Mouse (Mus musculus) CH12.LX (cell line): ENCODE measurements around the gene Pak1. TPM values are rescaled to one million over a fixed set of nuclear protein-coding genes. Genes with fewer than 3 reads are reported as not detected.

Source experiments
- DNase-seq: peaks from one replicate; pipeline ENCODE4 v3.0.0-alpha.2; 2013; ENCODE audit errors: extremely low read depth
- H3K27ac ChIP-seq: 2 replicates; pipeline ENCODE4 v1.5.1; 2012; ENCODE audit warnings: low read depth, mild to moderate bottlenecking, control low read depth, moderate library complexity; ENCODE audit not compliant: insufficient read depth
- H3K27me3 ChIP-seq: replicated peaks from 2 replicates; pipeline ENCODE3; 2012; ENCODE audit warnings: inconsistent platforms
- H3K36me3 ChIP-seq, 2 experiments: replicated peaks in 1 of 2; 2 replicates each; pipeline versions ENCODE3 to v1.6.1; 2012; ENCODE audit warnings: inconsistent platforms in 1 of 2, low read length in 1 of 2, mild to moderate bottlenecking in 1 of 2, mixed read lengths in 1 of 2, moderate library complexity in 1 of 2; ENCODE audit not compliant: control insufficient read depth in 1 of 2, insufficient read depth in 1 of 2
- H3K4me1 ChIP-seq, 2 experiments: 2 replicates each; pipeline ENCODE4 v1.6.1; 2012; ENCODE audit warnings: inconsistent platforms in 1 of 2, moderate library complexity in 1 of 2; ENCODE audit not compliant: insufficient read depth in 2 of 2, control insufficient read depth in 1 of 2
- H3K4me2 ChIP-seq: 2 replicates; pipeline ENCODE4 v1.6.1; 2012; ENCODE audit warnings: low read depth, mild to moderate bottlenecking, control low read depth; ENCODE audit not compliant: poor library complexity, insufficient read depth, severe bottlenecking
- H3K4me3 ChIP-seq, 3 experiments: fragments of 150-350 bp in 1 of 3; sonication (generic) in 1 of 3; replicated peaks in 1 of 3; 2 replicates each; pipeline versions ENCODE3 to v1.5.1; 2011 to 2012; ENCODE audit warnings: low read depth in 2 of 3, low read length in 2 of 3, mild to moderate bottlenecking in 2 of 3, moderate library complexity in 2 of 3, control low read depth in 1 of 3, improper control_type of control experiment in 1 of 3, inconsistent platforms in 1 of 3, mixed read lengths in 1 of 3; ENCODE audit not compliant: poor library complexity in 1 of 3
- H3K79me2 ChIP-seq: replicated peaks from 2 replicates; pipeline ENCODE4 v1.6.1; 2012; ENCODE audit warnings: mild to moderate bottlenecking, moderate library complexity; ENCODE audit not compliant: control insufficient read depth, poor library complexity, insufficient read depth, severe bottlenecking; ENCODE audit errors: extremely low read depth
- H3K9ac ChIP-seq: 2 replicates; pipeline ENCODE4 v1.6.1; 2012; ENCODE audit warnings: low read depth, mild to moderate bottlenecking, control low read depth, moderate library complexity; ENCODE audit not compliant: insufficient read depth
- H3K9me3 ChIP-seq: replicated peaks from 2 replicates; pipeline ENCODE3; 2012; ENCODE audit warnings: low read length, inconsistent platforms, mixed read lengths
- CHD1 ChIP-seq: IDR thresholded peaks from 2 replicates; pipeline ENCODE4 v1.6.1; 2012; ENCODE audit warnings: low read depth, low read length, improper control_type of control experiment, inconsistent platforms
- CHD2 ChIP-seq: IDR thresholded peaks from 2 replicates; pipeline ENCODE4 v1.6.1; 2011; ENCODE audit warnings: low read length, improper control_type of control experiment
- E2F4 ChIP-seq: IDR thresholded peaks from 2 replicates; pipeline ENCODE4 v1.6.1; 2011; ENCODE audit warnings: low read depth, low read length, improper control_type of control experiment; ENCODE audit not compliant: insufficient replicate concordance
- ETS1 ChIP-seq: conservative IDR thresholded peaks from 2 replicates; pipeline ENCODE4 v1.6.1; 2012; ENCODE audit warnings: low read depth, mild to moderate bottlenecking, inconsistent platforms, low read length, improper control_type of control experiment, moderate library complexity
- HCFC1 ChIP-seq: IDR thresholded peaks from 2 replicates; pipeline ENCODE4 v1.6.1; 2012; ENCODE audit warnings: low read depth, mild to moderate bottlenecking, inconsistent platforms, low read length, improper control_type of control experiment
- IRF4 ChIP-seq: IDR thresholded peaks from 2 replicates; pipeline ENCODE4 v1.6.1; 2014; ENCODE audit warnings: low read depth, mild to moderate bottlenecking, inconsistent platforms, low read length, improper control_type of control experiment
- JUN ChIP-seq: IDR thresholded peaks from 2 replicates; pipeline ENCODE4 v1.6.1; 2011; ENCODE audit warnings: low read depth, mild to moderate bottlenecking, low read length, improper control_type of control experiment, moderate library complexity; ENCODE audit not compliant: insufficient read depth
- MAX ChIP-seq: IDR thresholded peaks from 2 replicates; pipeline ENCODE4 v1.6.1; 2011; ENCODE audit warnings: low read length, improper control_type of control experiment
- MXI1 ChIP-seq: IDR thresholded peaks from 2 replicates; pipeline ENCODE4 v1.6.1; 2011; ENCODE audit warnings: mild to moderate bottlenecking, low read depth, low read length, improper control_type of control experiment
- MYC ChIP-seq: IDR thresholded peaks from 2 replicates; pipeline ENCODE4 v1.6.1; 2011; ENCODE audit warnings: low read depth, mild to moderate bottlenecking, improper control_type of control experiment, low read length
- NRF1 ChIP-seq: IDR thresholded peaks from 2 replicates; pipeline ENCODE4 v1.6.1; 2014; ENCODE audit warnings: low read depth, mild to moderate bottlenecking, inconsistent platforms, low read length, improper control_type of control experiment, moderate library complexity
- PAX5 ChIP-seq: IDR thresholded peaks from 2 replicates; pipeline ENCODE4 v1.6.1; 2012; ENCODE audit warnings: low read length, inconsistent platforms, mixed read lengths
- POLR2A ChIP-seq: IDR thresholded peaks from 2 replicates; pipeline ENCODE4 v1.6.1; 2011; ENCODE audit warnings: low read depth, mild to moderate bottlenecking, improper control_type of control experiment, low read length
- RAD21 ChIP-seq: IDR thresholded peaks from 2 replicates; pipeline ENCODE4 v1.6.1; 2011; ENCODE audit warnings: low read depth, mild to moderate bottlenecking, low read length, improper control_type of control experiment, moderate library complexity
- SIN3A ChIP-seq: IDR thresholded peaks from 2 replicates; pipeline ENCODE4 v1.6.1; 2012; ENCODE audit warnings: low read length, improper control_type of control experiment, inconsistent platforms
- USF1 ChIP-seq: IDR thresholded peaks from 2 replicates; pipeline ENCODE4 v1.6.1; 2014; ENCODE audit warnings: low read depth, mild to moderate bottlenecking, inconsistent platforms, low read length, improper control_type of control experiment
- USF2 ChIP-seq: conservative IDR thresholded peaks from 2 replicates; pipeline ENCODE4 v1.6.1; 2011; ENCODE audit warnings: low read depth, low read length, improper control_type of control experiment
- ZMIZ1 ChIP-seq: IDR thresholded peaks from 2 replicates; pipeline ENCODE4 v1.6.1; 2012; ENCODE audit warnings: low read depth, mild to moderate bottlenecking, inconsistent platforms, low read length, improper control_type of control experiment
- ZNF384 ChIP-seq: IDR thresholded peaks from 2 replicates; pipeline ENCODE4 v1.6.1; 2012; ENCODE audit warnings: low read depth, low read length, improper control_type of control experiment, inconsistent platforms
- dilution Hi-C: fragments of 300-500 bp; cut with MboI; formaldehyde crosslinking; loops from 2 replicates; pipeline ENCODE4 v1.14.3; 2020; ENCODE audit warnings: low sequenced_read_pairs; ENCODE audit not compliant: extremely low pct_unique_long_range_greater_than_20kb, extremely low pct_ligation_motif_present
- in situ Hi-C: fragments of 300-500 bp; cut with MboI; formaldehyde crosslinking; loops from 3 replicates; pipeline ENCODE4 v1.14.3; 2019; ENCODE audit warnings: low sequenced_read_pairs, low pct_ligation_motif_present, low pct_unique_long_range_greater_than_20kb, mixed read lengths
- polyA plus RNA-seq: library from polyadenylated mRNA; unstranded; fragments of >175 nt; gene quantifications from 2 replicates; pipeline ENCODE4 v1.2.1, GENCODE M21; 2012; ENCODE audit warnings: low read depth; ENCODE audit not compliant: insufficient read length
- total RNA-seq, 2 experiments: library from RNA; depleted of rRNA; stranded (reverse); fragments of 300-350 nt in 1 of 2; fragments of >200 nt in 1 of 2; gene quantifications; 2 replicates each; pipeline ENCODE4 v1.2.3; 2012 to 2014

Gene Pak1
- total and polyA plus RNA-seq, 3 experiments: 0.93 to 5.4 (median 4.1) TPM

- in situ Hi-C loops: loop anchor here (10.0 kb wide), 3 partner anchors 85 to 365 kb away; partner anchors contain the start of gene Myo7a
- H3K27ac ChIP-seq: no peak overlapping the region
- TF ChIP-seq POLR2A (no peak), CHD1 (no peak), RAD21 (no peak), MXI1 (peak; percentile 69; the same call in 1 of the 2 replicates), ZMIZ1 (no peak), USF2 (no peak), ZNF384 (no peak), SIN3A (peak; percentile 68; the same call in 1 of the 2 replicates), MAX (no peak), PAX5 (no peak), JUN (no peak), CHD2 (no peak), HCFC1 (peak; percentile 6; the same call in 1 of the 2 replicates), E2F4 (peak; percentile 10; the same call in 1 of the 2 replicates), USF1 (no peak), IRF4 (no peak)
- DNase-seq: peak; percentile 33
- peak overlapping the region; percentile 79 for H3K4me2 ChIP-seq
- H3K4me3 ChIP-seq: peak overlapping the region; percentile 45 to 65 (median 60)
- H3K36me3 ChIP-seq: no peaks in the 10 kb centered on the region
- no peaks in the 10 kb centered on the region for H3K9me3 ChIP-seq
- dilution Hi-C loops: no loop called here
- H3K79me2 ChIP-seq: no peaks in the 10 kb centered on the region
- peak overlapping the region; percentile 22; the same call in 1 of the 2 replicates for H3K9ac ChIP-seq
- H3K4me1 ChIP-seq: peaks cover 2 to 7% of the 10 kb centered on the region in 2 experiments; a peak in 2 of 4 replicates
- peaks cover 13% of the 10 kb centered on the region for H3K27me3 ChIP-seq
Measured at GRCm38 (mm10) chr7:97749207-97750190, 38.8 kb upstream of the Pak1 start.

DNA sequence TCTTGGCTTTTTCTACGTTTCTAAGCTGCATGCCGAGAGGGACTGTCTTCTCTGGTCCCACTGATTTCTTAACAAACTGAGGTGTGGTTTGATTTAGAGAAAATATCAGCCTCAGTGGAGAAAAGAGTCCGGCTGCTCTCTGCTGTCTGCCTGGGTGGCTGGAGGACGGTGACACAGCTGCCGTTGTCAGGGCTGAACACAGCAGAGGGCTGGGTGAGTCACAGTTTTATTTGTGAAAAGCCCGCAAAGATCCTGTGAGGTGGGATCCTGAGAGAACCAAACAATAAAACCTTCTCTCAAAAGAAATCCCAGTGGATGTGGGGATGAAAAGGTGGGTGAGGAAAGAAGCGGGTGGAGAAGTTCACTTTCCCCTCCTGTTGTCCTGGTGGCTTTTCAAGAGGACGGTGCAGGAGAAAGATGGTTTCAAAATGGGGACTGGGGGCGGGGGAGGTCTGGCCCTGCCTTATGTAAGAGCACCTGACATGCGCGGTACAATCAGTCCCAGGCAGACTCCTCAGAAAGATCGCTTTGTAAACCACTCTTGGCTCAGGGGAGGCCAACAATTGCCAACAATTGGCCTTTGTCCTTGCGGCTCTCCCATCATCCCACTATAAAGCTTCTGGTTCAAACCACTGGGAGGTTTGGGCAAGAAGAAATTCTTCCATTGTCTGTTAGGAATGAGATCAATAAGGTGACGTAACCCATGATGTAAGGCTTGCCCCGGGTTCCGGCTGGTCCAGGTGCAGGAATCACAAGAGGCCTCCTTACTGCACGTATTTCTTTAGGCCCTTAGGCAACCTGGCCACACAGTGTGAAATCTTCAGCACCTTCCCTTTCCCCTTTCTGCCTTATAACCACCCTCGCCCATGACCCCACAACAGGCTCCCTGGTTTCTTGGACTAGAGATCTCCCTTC lies 31.1 kb upstream of the Pak1 start:
- Histone ChIP-seq H3K4me1 (no peaks in the 10 kb centered on the region), H3K79me2 (no peaks in the 10 kb centered on the region), H3K9me3 (no peaks in the 10 kb centered on the region), H3K27ac (no peak overlapping the region), H3K4me3 (no peak overlapping the region), H3K4me2 (no peak overlapping the region), H3K27me3 (peaks cover 5% of the 10 kb centered on the region), H3K36me3 (no peaks in the 10 kb centered on the region), H3K9ac (no peak overlapping the region)
- DNase-seq: no peak
- in situ Hi-C loops (loop anchor here (10.0 kb wide), 3 partner anchors 78 to 358 kb away; partner anchors contain the start of gene Myo7a), dilution Hi-C loops (no loop called here)
- TF ChIP-seq MYC: no peak
- no peak for TF ChIP-seq POLR2A
- TF ChIP-seq ETS1: no peak
- no peak for TF ChIP-seq NRF1
- TF ChIP-seq SIN3A: no peak
- TF ChIP-seq CHD2: no peak
